Mouse (Mus musculus): ENCODE measurements around the gene Kcnd3.

The Kcnd3 gene

GRCm38 (mm10) chr3:105453214-105453950 lies 1.3 kb downstream of the Kcnd3 start:
- no peak for DNase-seq (ENCODE audit: low spot score in 2 of 2)

DNA sequence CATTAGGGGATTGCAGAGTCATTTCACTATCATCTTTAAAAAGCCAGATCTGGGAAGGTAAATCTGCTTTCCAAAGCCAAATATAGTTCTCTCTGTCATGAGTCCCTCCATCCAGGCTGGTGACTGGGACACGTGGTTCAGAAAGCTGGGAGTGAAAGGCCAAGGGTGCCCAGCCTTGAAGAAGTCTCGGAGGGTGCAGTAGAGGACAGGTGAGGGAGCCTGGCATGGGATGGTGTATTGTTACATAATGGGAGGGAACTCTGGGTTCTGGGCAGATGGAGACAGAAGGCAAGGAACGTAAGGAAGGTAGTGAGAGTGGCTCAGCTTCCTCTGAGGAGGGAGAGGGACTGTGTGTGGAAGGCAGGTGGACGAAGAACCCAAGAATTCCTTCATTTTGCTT lies 5.5 kb downstream of the Kcnd3 start:
- no peak for DNase-seq (ENCODE audit: low spot score in 2 of 2)

DNA sequence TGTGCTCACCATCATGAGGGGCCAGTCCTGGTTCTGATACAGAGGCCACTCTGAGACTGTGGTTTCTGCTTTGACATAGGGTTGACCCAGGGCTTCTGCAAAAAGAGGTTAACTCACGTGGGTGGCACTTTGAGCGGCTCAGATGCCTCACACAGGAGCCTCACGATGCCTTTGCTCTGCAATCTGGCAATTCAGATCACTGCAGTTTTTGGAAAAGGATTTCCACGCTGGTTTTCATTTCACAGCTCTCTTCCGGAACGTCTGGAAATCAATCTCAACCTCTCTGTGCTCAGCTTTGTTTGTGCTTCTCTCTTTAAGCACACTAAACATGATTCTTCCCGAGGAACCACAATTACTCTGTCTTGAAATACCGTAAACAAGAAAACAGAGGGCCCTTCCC lies 14.4 kb downstream of the Kcnd3 start:
- DNase-seq (ENCODE audit: low spot score in 2 of 2), result no peak

GRCm38 (mm10) chr3:105472564-105472963 lies 20.4 kb downstream of the Kcnd3 start:
- no peak for DNase-seq (ENCODE audit: low spot score in 2 of 2)

GRCm38 (mm10) chr3:105476408-105476807 lies 24.3 kb downstream of the Kcnd3 start:
- DNase-seq (ENCODE audit: low spot score in 2 of 2), result no peak

GRCm38 (mm10) chr3:105478876-105479275 lies 26.7 kb downstream of the Kcnd3 start:
- DNase-seq (ENCODE audit: low spot score in 2 of 2), result no peak

- DNase-seq (ENCODE audit: low spot score in 2 of 2), result no peak
Observed at GRCm38 (mm10) chr3:105481419-105481818, 29.3 kb downstream of the Kcnd3 start.

DNA sequence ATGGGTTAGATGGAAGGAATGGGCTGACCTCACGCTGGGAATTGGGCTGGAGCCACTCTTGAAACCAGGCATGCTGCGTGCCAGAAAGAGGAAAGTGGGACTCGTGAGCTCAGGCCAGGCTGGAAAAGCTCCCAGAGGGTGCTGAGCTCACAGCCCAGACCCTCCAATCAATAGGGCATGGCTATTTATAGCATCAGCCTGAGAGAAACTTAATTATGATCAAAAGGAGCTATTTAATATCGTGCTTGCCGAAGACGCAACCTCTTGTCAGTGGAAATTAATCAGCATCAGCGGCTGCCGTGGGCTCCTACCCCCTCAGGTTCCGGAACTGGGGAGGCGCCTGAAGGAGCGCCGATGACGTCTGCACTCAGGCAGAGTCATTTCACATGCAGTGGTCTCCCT lies 31.5 kb downstream of the Kcnd3 start:
- DNase-seq (ENCODE audit: low spot score in 2 of 2), result no peak

DNA sequence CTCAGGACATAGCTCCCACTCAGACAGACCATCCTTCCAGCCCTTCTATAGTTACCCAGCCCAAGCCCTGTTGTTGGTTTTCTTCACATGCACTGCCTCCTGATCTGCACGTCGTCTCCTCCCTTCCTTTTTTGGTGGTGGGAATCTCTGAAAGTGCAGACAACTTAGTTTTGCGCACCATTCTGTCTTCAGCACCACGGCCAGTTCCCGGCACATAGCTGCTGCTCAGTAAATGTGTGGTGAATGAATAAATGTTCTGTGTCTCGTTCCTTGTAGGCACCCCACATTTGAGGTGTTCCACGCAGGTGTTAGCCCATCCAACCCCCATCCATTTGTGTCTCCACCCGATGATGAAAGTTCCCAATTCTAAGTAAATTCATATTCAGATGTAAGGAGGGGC lies 35.0 kb downstream of the Kcnd3 start:
- no peak for DNase-seq (ENCODE audit: low spot score in 2 of 2)

GRCm38 (mm10) chr3:105489607-105490006 lies 37.5 kb downstream of the Kcnd3 start:
- no peak for DNase-seq (ENCODE audit: low spot score in 2 of 2)

DNA sequence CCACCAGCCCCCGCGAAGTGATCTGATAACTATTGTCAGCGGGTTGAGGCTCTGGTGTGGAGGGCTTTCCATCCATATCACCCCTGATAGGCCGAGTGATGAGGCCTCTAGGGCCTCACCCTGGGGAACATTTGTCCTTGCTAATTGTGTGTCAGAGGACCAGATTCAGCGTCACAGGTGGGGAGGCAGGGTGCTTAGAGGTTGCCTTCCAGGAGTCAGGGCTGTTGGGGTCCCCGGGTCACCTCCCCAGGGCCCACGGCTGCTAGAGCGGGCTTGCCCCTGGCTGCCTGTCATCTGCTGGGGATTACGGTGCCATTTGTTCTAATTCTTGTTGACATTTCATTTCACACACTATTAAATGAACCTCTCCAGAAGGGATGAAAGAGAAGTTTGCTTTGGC lies 42.8 kb downstream of the Kcnd3 start:
- no peak for DNase-seq (ENCODE audit: low spot score in 2 of 2)

DNA sequence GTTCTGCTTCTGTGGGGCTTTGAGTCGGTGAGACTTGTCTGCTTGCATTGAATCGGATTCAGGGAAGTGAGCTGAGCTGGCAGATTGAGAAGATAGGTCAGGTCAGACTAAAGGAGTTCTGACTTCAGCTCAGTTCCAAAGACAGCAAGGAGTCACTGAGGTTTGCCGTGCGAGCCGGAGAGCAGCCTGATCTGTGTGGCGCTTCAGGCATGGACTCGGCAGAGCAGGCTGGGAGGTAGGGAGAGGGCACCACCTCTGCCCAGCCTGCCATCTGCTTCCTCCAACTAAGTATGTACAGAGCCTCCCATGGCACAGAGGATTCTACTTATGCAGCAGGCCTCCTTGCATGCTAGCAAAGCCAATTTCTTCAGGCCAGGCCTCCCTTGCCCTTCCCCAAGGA lies 44.1 kb downstream of the Kcnd3 start:
- no peak for DNase-seq (ENCODE audit: low spot score in 2 of 2)

GRCm38 (mm10) chr3:105496935-105497334 lies 44.8 kb downstream of the Kcnd3 start:
- DNase-seq (ENCODE audit: low spot score in 2 of 2), result no peak

- no peak for DNase-seq (ENCODE audit: low spot score in 2 of 2)
Observed at GRCm38 (mm10) chr3:105501071-105501470, 48.9 kb downstream of the Kcnd3 start.

GRCm38 (mm10) chr3:105504272-105504671 lies 52.1 kb downstream of the Kcnd3 start:
- no peak for DNase-seq (ENCODE audit: low spot score in 2 of 2)

GRCm38 (mm10) chr3:105505161-105505872 lies 53.2 kb downstream of the Kcnd3 start:
- no peak for DNase-seq (ENCODE audit: low spot score in 2 of 2)

DNA sequence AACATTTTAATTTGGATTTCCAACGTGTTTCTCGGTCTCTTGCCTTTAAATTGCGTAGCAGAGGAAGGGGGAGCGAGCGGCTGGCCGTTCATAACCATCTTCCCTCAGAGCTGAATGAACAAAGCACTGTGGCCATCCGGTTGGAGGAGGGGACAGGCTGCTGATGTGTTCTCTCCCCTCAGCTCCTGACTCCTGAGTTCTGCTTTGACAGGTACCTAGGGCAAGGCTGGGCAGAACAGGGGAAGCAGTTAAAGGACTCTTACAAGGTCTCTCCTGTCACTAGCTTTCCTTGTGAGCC lies 53.7 kb downstream of the Kcnd3 start:
- DNase-seq (ENCODE audit: low spot score in 2 of 2), result no peak

- no peak for DNase-seq (ENCODE audit: low spot score in 2 of 2)
Observed at GRCm38 (mm10) chr3:105506592-105506991, 54.5 kb downstream of the Kcnd3 start.

- no peak for DNase-seq (ENCODE audit: low spot score in 2 of 2)
Observed at GRCm38 (mm10) chr3:105509321-105509720, 57.2 kb downstream of the Kcnd3 start.

GRCm38 (mm10) chr3:105511836-105512235 lies 59.7 kb downstream of the Kcnd3 start:
- no peak for DNase-seq (ENCODE audit: low spot score in 2 of 2)

GRCm38 (mm10) chr3:105514215-105514614 lies 62.1 kb downstream of the Kcnd3 start:
- DNase-seq (ENCODE audit: low spot score in 2 of 2), result no peak

DNA sequence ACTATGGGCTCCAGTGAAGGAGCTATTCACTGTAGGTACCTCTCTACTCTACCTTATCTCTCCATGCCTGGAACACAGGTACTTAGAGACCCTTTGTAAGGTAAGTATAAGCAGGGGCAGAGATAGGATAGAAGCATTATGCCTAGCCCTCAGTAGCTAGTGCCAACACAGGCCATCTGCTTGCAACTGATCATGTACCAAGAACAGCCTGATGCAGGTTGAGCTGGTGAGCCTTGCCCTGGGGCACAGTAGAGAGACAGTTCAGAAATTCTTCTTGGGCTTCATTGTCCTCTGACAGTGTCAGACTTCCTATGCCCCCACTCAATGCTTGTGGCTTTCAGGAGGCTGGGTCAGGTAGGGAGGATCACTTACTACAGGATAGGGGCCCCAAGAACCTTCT lies 62.9 kb downstream of the Kcnd3 start:
- DNase-seq (ENCODE audit: low spot score in 2 of 2), result no peak

DNA sequence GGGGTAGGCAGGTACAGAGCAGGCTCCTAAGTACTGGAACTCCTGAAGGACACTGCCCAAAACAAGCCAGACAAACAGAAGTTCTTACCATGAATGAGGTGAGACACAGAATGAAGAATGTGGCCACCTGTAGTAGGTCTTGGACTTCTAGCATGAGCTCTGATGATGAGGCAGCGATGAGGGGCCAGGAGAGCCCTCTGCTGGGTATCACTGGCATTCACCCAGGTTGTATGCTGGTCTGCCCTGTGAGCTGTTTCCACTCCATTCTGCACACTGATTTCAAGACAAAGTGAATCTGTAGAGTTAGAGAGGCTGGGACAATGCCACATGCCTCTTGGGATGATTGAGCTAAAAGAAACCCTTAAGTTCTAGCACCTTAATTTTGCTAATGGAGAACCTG lies 63.5 kb downstream of the Kcnd3 start:
- DNase-seq (ENCODE audit: low spot score in 2 of 2), result no peak

DNA sequence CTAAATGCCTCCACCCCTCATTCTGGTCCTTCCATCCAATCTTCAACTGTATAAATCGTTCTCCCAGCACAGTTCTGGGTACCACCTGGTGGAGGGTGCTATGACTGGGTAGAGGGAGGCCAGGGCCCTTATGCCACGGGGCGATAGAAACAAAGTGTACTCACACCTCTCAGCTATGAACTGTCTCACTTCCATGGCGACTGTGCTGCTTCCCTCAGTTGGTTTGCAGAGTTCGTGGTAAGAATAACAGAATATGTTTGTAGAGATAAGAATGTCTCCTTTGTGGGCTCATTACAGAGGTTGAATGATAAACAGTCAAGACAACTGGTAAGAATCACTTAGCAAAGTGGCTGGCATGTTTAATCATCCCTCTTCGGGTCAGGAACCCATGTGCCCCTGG lies 68.3 kb downstream of the Kcnd3 start:
- no peak for DNase-seq (ENCODE audit: low spot score in 2 of 2)

Measured in spleen, postnatal 36 days (tissue).